Mouse (Mus musculus) megakaryocyte, adult 5-6 weeks (primary cell): ENCODE measurements around the gene Nlk. TPM values are rescaled to one million over a fixed set of nuclear protein-coding genes. Genes with fewer than 3 reads are reported as not detected.

Experiments used
- total RNA-seq, 2 experiments: library from RNA; stranded (forward) in 1 of 2; stranded (reverse) in 1 of 2; fragments of 153-499, 151-499 nt in 1 of 2; fragments of 221-1000, 200-1000 nt in 1 of 2; gene quantifications; 2 replicates each; pipeline versions ENCODE4 v1.2.3 to v1.2.4; 2015 to 2017

Gene Nlk
- total RNA-seq, 2 experiments from 2014 or later = 13.9 to 22.2 TPM

Other genes with a start within 250 kb of the Nlk start
- 0.46 TPM in 1 of 2 replicates, not detected in the other for gene Slc46a1, start 231.7 kb downstream of the Nlk start, total RNA-seq (2015)
- 0.33 and 0.77 TPM in 2 replicates for gene Slc46a1, start 231.7 kb downstream of the Nlk start, total RNA-seq (2017)
- gene Sarm1, start 199.6 kb downstream of the Nlk start, total RNA-seq (2015) = 0.23 TPM in 1 of 2 replicates, not detected in the other
- not detected in 2 replicates for gene Sarm1, start 199.6 kb downstream of the Nlk start, total RNA-seq (2017)
- not detected in 2 replicates for gene Vtn, start 198.3 kb downstream of the Nlk start, total RNA-seq (2015)
- gene Vtn, start 198.3 kb downstream of the Nlk start, total RNA-seq (2017) = not detected in 2 replicates
- not detected in 2 replicates for gene Sebox, start 193.9 kb downstream of the Nlk start, total RNA-seq (2015)
- gene Sebox, start 193.9 kb downstream of the Nlk start, total RNA-seq (2017) = not detected in 2 replicates
- 18.5 and 24.4 TPM in 2 replicates for gene Tmem199, start 185.2 kb downstream of the Nlk start, total RNA-seq (2015)
- gene Tmem199, start 185.2 kb downstream of the Nlk start, total RNA-seq (2017) = 26.1 and 27.3 TPM in 2 replicates
- 13.4 and 22.4 TPM in 2 replicates for gene Poldip2, start 185.2 kb downstream of the Nlk start, total RNA-seq (2015)
- gene Poldip2, start 185.2 kb downstream of the Nlk start, total RNA-seq (2017) = 15.9 and 23.1 TPM in 2 replicates
- 13.2 and 13.4 TPM in 2 replicates for gene Tnfaip1, start 161.0 kb downstream of the Nlk start, total RNA-seq (2015)
- 6.8 and 10.2 TPM in 2 replicates for gene Tnfaip1, start 161.0 kb downstream of the Nlk start, total RNA-seq (2017)
- gene Ift20, start 161.0 kb downstream of the Nlk start, total RNA-seq (2015) = 80.0 and 89.7 TPM in 2 replicates
- 96.0 and 119 TPM in 2 replicates for gene Ift20, start 161.0 kb downstream of the Nlk start, total RNA-seq (2017)
- gene Tmem97, start 146.6 kb downstream of the Nlk start, total RNA-seq (2015) = 24.9 and 25.6 TPM in 2 replicates
- gene Tmem97, start 146.6 kb downstream of the Nlk start, total RNA-seq (2017) = 12.2 and 18.0 TPM in 2 replicates
- gene Ccnq, start 54.4 kb upstream of the Nlk start, total RNA-seq (2015) = 21.3 and 25.6 TPM in 2 replicates
- 15.1 and 22.5 TPM in 2 replicates for gene Ccnq, start 54.4 kb upstream of the Nlk start, total RNA-seq (2017)
- 1.4 and 6.4 TPM in 2 replicates for gene Lyrm9, start 129.2 kb upstream of the Nlk start, total RNA-seq (2015)
- 29.1 and 31.6 TPM in 2 replicates for gene Lyrm9, start 129.2 kb upstream of the Nlk start, total RNA-seq (2017)
- not detected in 2 replicates for gene Nos2, start 223.4 kb upstream of the Nlk start, total RNA-seq (2015)
- gene Nos2, start 223.4 kb upstream of the Nlk start, total RNA-seq (2017) = not detected in 2 replicates